ENCODE assay signal across 20 mouse cellular contexts in genomic region chr8:64406775-64407490, GRCm38 (mm10).
DNase-seq lines count a peak whose midpoint lies in the region; ATAC-seq and TF ChIP-seq lines count a peak whose summit lies in the region.
"Had no signal": no experiment of that assay in that cellular context is flagged by ENCODE, and none has a peak within 500 bp of the region (broad histone marks: within the 10 kb centered on the region; RNA-seq: fewer than 3 reads in every experiment).

No protein-coding gene starts in this region.

- TF ChIP-seq CTCF in kidney, adult 2 months (conservative IDR thresholded peaks at IDR 0.05; ENCODE audit: insufficient read depth, insufficient read length, low read depth, low read length): no peak
- no peak for TF ChIP-seq CTCF in embryonic fibroblast, embryonic 13.5 days (IDR thresholded peaks at IDR 0.05; ENCODE audit: borderline replicate concordance, insufficient read depth, low read length)

- H3K4me1 ChIP-seq in kidney, adult 2 months (ENCODE audit: control insufficient read depth, insufficient read depth, low read length): no peaks in the 10 kb centered on the region
- H3K4me1 ChIP-seq in embryonic fibroblast, embryonic 13.5 days (ENCODE audit: control insufficient read depth, insufficient read depth, low read length): peaks cover 8% of the 10 kb centered on the region; the same call in 1 of the 2 replicates
- peaks cover 21% of the 10 kb centered on the region for H3K4me1 ChIP-seq in limb, embryonic 13.5 days
- H3K4me1 ChIP-seq: neural tube, embryonic 15.5 days had no signal

- H3K27ac ChIP-seq in kidney, adult 2 months (ENCODE audit: insufficient read depth, low read depth, low read length): no peak overlapping the region
- H3K27ac ChIP-seq in embryonic fibroblast, embryonic 13.5 days (ENCODE audit: insufficient read depth, low read length): peak overlapping the region; percentile 76
- no peak overlapping the region for H3K27ac ChIP-seq in limb, embryonic 13.5 days
- H3K27ac ChIP-seq: embryonic facial prominence, embryonic 13.5 days; hindbrain, postnatal 0 days; liver, embryonic 14.5 days; neural tube, embryonic 15.5 days had no signal

- 48% methylated on average over 9 of the region's 9 CpGs for WGBS in kidney, adult 2 months
- 23% methylated on average over 9 of the region's 9 CpGs for WGBS in limb, embryonic 13.5 days

- no peak overlapping the region for H3K4me3 ChIP-seq in kidney, adult 2 months (ENCODE audit: insufficient read depth, low read depth, low read length)
- H3K4me3 ChIP-seq in embryonic fibroblast, embryonic 13.5 days (ENCODE audit: insufficient read depth, low read length): no peak overlapping the region
- H3K4me3 ChIP-seq in limb, embryonic 13.5 days: no peak overlapping the region
- H3K4me3 ChIP-seq: embryonic facial prominence, embryonic 13.5 days; neural tube, embryonic 15.5 days had no signal

- H3K4me2 ChIP-seq in limb, embryonic 13.5 days (replicated peaks): no peak overlapping the region
- H3K4me2 ChIP-seq: embryonic facial prominence, embryonic 13.5 days; neural tube, embryonic 15.5 days had no signal

- no peak overlapping the region for H3K9ac ChIP-seq in limb, embryonic 13.5 days
- H3K9ac ChIP-seq: embryonic facial prominence, embryonic 13.5 days; liver, embryonic 14.5 days; neural tube, embryonic 15.5 days had no signal

- H3K9me3 ChIP-seq in limb, embryonic 13.5 days: no peaks in the 10 kb centered on the region
- H3K9me3 ChIP-seq: embryonic facial prominence, embryonic 13.5 days; neural tube, embryonic 15.5 days had no signal

- no peaks in the 10 kb centered on the region for H3K36me3 ChIP-seq in kidney, adult 2 months (ENCODE audit: control insufficient read depth, insufficient read depth, low read length)
- no peaks in the 10 kb centered on the region for H3K36me3 ChIP-seq in limb, embryonic 13.5 days
- H3K36me3 ChIP-seq: embryonic facial prominence, embryonic 13.5 days; neural tube, embryonic 15.5 days had no signal

- no peaks in the 10 kb centered on the region for H3K27me3 ChIP-seq in kidney, adult 2 months (replicated peaks; ENCODE audit: control insufficient read depth, insufficient read depth, low read length)
- no peaks in the 10 kb centered on the region for H3K27me3 ChIP-seq in limb, embryonic 13.5 days
- H3K27me3 ChIP-seq: neural tube, embryonic 15.5 days had no signal

- peak; percentile 51; the same call in 1 of the 2 replicates for ATAC-seq in limb, embryonic 13.5 days (ENCODE audit: low FRiP score, low read depth)
- ATAC-seq in erythroid progenitor cell, adult 5-6 weeks (replicated peaks; ENCODE audit: low FRiP score, poor library complexity, severe bottlenecking): no peak
- ATAC-seq: forebrain, embryonic 14.5 days; hindbrain, postnatal 0 days; lung, postnatal 0 days had no signal

- peak; percentile 39 for DNase-seq in kidney, postnatal 10 days
- no peak for DNase-seq in kidney, adult 2 months
- DNase-seq in NIH3T3 (ENCODE audit: low read depth): peak; percentile 45
- DNase-seq in left cerebral cortex, adult 9 months (ENCODE audit: low spot score in 2 of 2): no peak
- DNase-seq in right cerebral cortex, adult 2 months (ENCODE audit: low spot score in 2 of 2): no peak
- DNase-seq: cerebellum, postnatal 10 days; heart, adult 11 months; heart, postnatal 4 days; kidney, adult 18-20 months; layer of hippocampus, postnatal 36 days; thymus, adult 18-20 months had no signal

- TF ChIP-seq POLR2A in kidney, adult 2 months (IDR thresholded peaks at IDR 0.05; ENCODE audit: low read depth, low read length): no peak
- no peak for TF ChIP-seq POLR2A in embryonic fibroblast, embryonic 13.5 days (IDR thresholded peaks at IDR 0.05; ENCODE audit: low read depth, low read length)

Comparison
In these comparisons a context has a peak if more than half of its experiments do, and no peak if none do; other contexts are left out.
1. DNase-seq: peak in kidney, postnatal 10 days (single experiment) and NIH3T3 (single experiment); none in kidney, adult 2 months (single experiment), left cerebral cortex, adult 9 months (0 of 2) and right cerebral cortex, adult 2 months (0 of 2).